Mouse (Mus musculus) embryonic facial prominence, embryonic 15.5 days (tissue): ENCODE measurements around the gene 1700018B08Rik. TPM values are rescaled to one million over a fixed set of nuclear protein-coding genes. Genes with fewer than 3 reads are reported as not detected.

ENCODE experiments used
- ATAC-seq: fragments of 200-750 bp; cut with Nextera tagmentation; 2 replicates; pipeline ENCODE4 v1.8.0; 2017; ENCODE audit warnings: low read depth, moderate TSS enrichment; ENCODE audit not compliant: insufficient number of reproducible peaks, low FRiP score, low TSS enrichment
- H3K27ac ChIP-seq: fragments of 300-500 bp; sonication (generic); replicated peaks from 2 replicates; pipeline ENCODE4 v1.5.1; 2015; ENCODE audit warnings: mild to moderate bottlenecking, inconsistent platforms
- H3K27me3 ChIP-seq: fragments of 300-500 bp; sonication (generic); 2 replicates; pipeline ENCODE4 v1.6.1; 2015; ENCODE audit warnings: inconsistent platforms
- H3K36me3 ChIP-seq: fragments of 300-500 bp; sonication (generic); 2 replicates; pipeline ENCODE4 v1.6.1; 2015; ENCODE audit warnings: mild to moderate bottlenecking, inconsistent platforms
- H3K4me1 ChIP-seq: fragments of 300-500 bp; sonication (generic); 2 replicates; pipeline ENCODE4 v1.6.1; 2015; ENCODE audit warnings: inconsistent platforms
- H3K4me2 ChIP-seq: fragments of 300-500 bp; sonication (generic); replicated peaks from 2 replicates; pipeline ENCODE4 v1.6.1; 2015; ENCODE audit warnings: mild to moderate bottlenecking, inconsistent platforms
- H3K4me3 ChIP-seq: fragments of 300-500 bp; sonication (generic); replicated peaks from 2 replicates; pipeline ENCODE4 v1.5.1; 2015; ENCODE audit warnings: mild to moderate bottlenecking, inconsistent platforms
- H3K9ac ChIP-seq: fragments of 300-500 bp; sonication (generic); 2 replicates; pipeline ENCODE4 v1.6.1; 2015; ENCODE audit warnings: inconsistent platforms
- H3K9me3 ChIP-seq: fragments of 300-500 bp; sonication (generic); replicated peaks from 2 replicates; pipeline ENCODE4 v1.6.1; 2016; ENCODE audit warnings: inconsistent platforms
- WGBS: fragments of 180-500 bp; shearing (Covaris S2); methylation state at CpG from one replicate; pipeline ENCODE4 v1.1.7; 2015; 5-methylcytosine and 5-hydroxymethylcytosine counted together
- polyA plus RNA-seq: library from polyadenylated mRNA; unstranded; fragments of >200 nt; fragmentation: Nextera tagmentation; extraction: Ambion mirVana; gene quantifications from 2 replicates; pipeline ENCODE4 v1.2.1, GENCODE M21; 2015

Gene 1700018B08Rik
- polyA plus RNA-seq, 1 experiment from 2014 or later, result not detected

DNA sequence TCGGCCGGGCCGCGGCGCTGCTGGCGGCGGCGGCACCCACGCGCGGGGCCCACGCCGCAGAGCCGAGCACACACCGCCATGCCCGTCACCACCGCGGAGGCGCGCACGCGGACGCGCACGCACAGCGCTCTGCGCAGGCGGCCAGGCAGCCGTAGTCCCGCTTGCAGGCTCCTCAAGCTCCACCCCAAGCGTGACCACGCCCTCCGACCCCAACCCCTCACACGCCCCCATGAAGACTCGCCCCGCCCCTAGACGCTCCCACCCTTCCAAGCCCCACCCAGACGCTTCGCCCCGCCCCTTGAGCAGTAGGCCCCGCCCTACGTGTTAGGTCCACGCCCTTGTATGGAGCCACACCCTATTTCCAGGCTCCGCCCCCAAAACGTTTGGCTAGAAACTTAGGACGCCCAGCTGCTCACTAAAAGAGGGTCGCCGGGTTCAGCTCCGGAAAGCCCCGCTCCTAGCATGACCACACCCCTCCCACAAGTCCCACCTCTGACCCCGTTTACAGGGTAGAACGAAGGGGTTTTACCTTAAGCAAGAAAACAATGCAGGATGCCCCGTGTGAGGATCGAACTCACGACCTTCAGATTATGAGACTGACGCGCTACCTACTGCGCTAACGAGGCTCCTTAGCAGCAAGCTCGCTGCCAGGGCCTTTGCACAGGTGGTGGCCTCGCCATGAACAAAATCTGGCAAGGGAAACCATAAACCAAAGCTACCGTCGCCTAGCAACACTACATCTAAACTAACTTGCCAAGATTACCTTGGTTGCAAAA lies 34.7 kb upstream of the 1700018B08Rik start, which contains the start of gene Fbxo31:
Gene Fbxo31 (minus strand): TSS at position 131 of the 776 bp plus-strand sequence.
- WGBS, result under 1% methylated on average over 63 of the region's 63 CpGs
- peak within 1 kb of the TSS; percentile 66 for H3K27ac ChIP-seq

DNA sequence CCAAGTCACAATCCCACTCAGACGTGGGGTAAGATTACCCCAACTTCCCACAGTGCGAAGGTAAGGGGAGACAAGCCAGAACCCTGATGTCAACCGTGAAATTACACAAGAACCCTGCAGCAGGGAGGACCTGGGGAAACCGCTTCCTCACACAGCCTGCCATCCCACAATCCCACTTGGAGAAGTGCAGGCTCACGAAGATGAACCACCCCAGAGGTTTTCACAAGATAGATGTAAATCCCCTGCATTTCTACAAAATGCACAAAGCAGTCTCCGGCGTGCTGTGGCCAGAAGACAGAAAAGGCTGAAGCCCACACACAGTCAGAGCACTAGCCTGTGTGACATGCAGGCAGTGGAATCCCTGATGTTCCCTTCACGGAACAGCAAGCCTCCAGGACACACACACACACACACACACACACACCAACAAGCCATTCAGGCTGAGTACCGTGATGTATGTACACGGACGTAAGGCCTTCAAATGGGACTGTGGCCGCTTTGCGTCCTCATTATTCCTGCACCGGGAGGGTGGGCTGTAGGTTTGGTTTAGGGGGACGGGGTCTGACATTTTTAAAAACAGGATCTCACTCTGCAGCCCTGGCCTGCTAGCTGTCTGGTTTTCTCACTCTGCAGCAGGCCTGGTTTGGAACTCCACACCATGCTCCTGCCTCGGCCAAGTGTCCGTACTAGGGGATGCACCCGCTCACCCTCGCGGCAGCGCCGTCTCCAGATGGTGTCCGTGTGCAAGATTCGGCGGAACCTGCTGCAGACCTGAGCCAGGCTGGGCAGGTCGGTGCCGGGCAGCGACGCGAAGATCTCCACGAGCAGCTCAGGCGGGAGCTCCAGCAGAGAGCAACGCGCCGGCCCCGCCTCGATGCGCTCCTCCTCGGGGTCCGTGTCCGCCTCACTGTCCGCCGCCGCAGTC lies 33.9 kb upstream of the 1700018B08Rik start:
- H3K4me3 ChIP-seq, result peak overlapping the region; percentile 95
- ATAC-seq, result peak; percentile 44
- no peaks in the 10 kb centered on the region for H3K9me3 ChIP-seq
- H3K9ac ChIP-seq, result peak overlapping the region; percentile 79
- H3K27ac ChIP-seq, result peak overlapping the region; percentile 66
- no peaks in the 10 kb centered on the region for H3K27me3 ChIP-seq
- peaks cover 21% of the 10 kb centered on the region for H3K4me1 ChIP-seq
- WGBS, result under 1% methylated on average over 44 of the region's 44 CpGs
- no peaks in the 10 kb centered on the region for H3K36me3 ChIP-seq
- H3K4me2 ChIP-seq, result peak overlapping the region; percentile 82

More for the DNA sequence above, 34.7 kb upstream of the 1700018B08Rik start, which contains the start of gene Fbxo31:
- peak; percentile 90 for ATAC-seq
- no peaks in the 10 kb centered on the region for H3K36me3 ChIP-seq
- H3K27me3 ChIP-seq, result no peaks in the 10 kb centered on the region
- H3K4me1 ChIP-seq, result peaks cover 17% of the 10 kb centered on the region
- H3K4me3 ChIP-seq, result peak within 1 kb of the TSS; percentile 95
- peak within 1 kb of the TSS; percentile 79 for H3K9ac ChIP-seq
- peak within 1 kb of the TSS; percentile 82 for H3K4me2 ChIP-seq
- no peaks in the 10 kb centered on the region for H3K9me3 ChIP-seq

DNA sequence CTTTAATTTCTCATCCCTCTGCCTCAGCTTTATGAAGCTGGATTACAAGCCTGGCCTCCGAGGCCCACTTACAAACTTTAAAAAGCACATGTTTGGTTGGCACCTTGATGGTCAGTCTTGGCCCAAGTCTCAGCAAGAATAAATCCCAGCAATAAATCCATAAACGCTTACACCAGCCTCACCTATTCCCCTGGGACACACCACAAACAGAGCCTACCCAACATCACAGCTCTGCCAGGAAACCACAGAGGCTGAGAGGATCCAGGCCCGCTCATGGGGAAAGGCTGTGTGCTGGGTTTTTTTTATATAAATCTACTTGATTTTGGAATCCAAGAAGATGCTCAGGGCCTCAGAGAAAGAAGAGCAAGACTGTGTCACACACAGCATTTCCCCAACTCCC lies 31.5 kb upstream of the 1700018B08Rik start:
- WGBS, result 69% methylated on average over 3 of the region's 3 CpGs
- Histone ChIP-seq H3K4me1 (peaks cover 22% of the 10 kb centered on the region), H3K4me2 (no peak overlapping the region), H3K9ac (no peak overlapping the region), H3K9me3 (no peaks in the 10 kb centered on the region), H3K36me3 (peaks cover 1% of the 10 kb centered on the region; the same call in 1 of the 2 replicates), H3K27me3 (no peaks in the 10 kb centered on the region), H3K27ac (no peak overlapping the region), H3K4me3 (no peak overlapping the region)
- no peak for ATAC-seq

DNA sequence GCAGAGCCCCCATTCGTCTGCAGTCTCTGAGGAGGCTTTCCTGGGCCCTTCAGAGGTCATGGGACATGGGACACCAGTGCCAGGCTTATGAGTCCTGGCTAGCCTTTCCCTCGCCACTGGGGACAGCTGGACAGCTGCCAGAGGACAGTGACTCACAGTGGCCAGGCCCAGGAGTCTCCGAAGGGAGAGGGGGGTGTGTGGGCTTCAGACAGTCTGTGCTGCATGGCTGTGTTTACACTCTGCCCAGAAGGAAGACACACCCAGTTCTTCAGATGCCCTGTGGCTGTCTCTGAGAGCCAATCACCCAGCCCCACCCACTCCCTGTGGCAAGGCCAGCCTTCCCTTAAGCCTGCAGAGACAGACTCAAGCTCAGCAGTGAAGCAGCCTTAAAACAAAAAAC lies 29.2 kb upstream of the 1700018B08Rik start:
- H3K9ac ChIP-seq, result no peak overlapping the region
- WGBS, result 45% methylated on average over 3 of the region's 3 CpGs
- no peak overlapping the region for H3K4me3 ChIP-seq
- no peaks in the 10 kb centered on the region for H3K27me3 ChIP-seq
- H3K4me1 ChIP-seq, result peaks cover 22% of the 10 kb centered on the region
- peak; percentile 49; the same call in 1 of the 2 replicates for ATAC-seq
- no peaks in the 10 kb centered on the region for H3K9me3 ChIP-seq
- H3K27ac ChIP-seq, result no peak overlapping the region
- H3K36me3 ChIP-seq, result peaks cover 4% of the 10 kb centered on the region; the same call in 1 of the 2 replicates
- no peak overlapping the region for H3K4me2 ChIP-seq

DNA sequence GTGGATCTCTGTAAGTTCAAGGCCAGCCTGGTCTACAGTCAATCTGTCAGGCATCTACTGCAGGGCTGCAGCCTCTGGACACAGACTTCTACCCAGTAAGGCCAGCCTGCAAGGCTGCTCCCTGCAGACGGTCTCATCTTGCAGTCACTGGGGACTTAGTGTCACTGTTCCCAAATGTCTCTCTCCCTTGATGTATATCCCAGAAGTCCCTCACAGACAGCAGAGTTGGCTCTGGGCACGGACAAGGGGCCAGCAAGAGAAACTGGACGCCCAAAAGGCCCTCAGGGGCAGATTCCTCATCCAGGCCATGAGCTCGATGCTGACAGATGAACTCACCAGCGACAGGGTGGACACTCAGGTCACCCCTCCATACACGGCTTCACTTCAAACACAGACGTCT lies 28.0 kb upstream of the 1700018B08Rik start:
- 65% methylated on average over 7 of the region's 7 CpGs for WGBS
- ATAC-seq, result no peak

DNA sequence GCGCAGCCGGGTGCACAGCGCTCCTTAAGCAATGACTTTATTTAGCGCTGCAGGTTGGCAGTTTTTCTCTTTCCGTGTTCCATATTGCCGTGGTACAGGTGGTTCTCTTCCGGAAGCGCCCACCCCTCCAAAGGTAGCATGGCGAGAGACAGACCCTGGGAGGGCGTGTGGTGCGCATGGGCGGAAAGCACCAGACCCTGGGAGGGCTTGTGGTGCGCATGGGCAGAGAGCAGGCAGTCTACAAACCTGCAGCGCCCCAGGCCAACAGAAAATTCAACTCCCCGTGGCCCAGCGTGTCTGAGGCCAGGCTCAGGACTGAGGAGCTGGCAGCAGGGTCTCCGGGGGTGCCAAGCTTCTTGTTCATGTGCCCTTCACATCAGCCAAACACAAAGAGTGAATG lies 26.7 kb upstream of the 1700018B08Rik start:
- Histone ChIP-seq H3K27ac (no peak overlapping the region), H3K9ac (no peak overlapping the region), H3K36me3 (peaks cover 9% of the 10 kb centered on the region; the same call in 1 of the 2 replicates), H3K9me3 (no peaks in the 10 kb centered on the region), H3K27me3 (no peaks in the 10 kb centered on the region), H3K4me3 (no peak overlapping the region), H3K4me1 (0 out of 2 replicates have a peak, but pooled peaks cover 5% of the 10 kb centered on the region), H3K4me2 (no peak overlapping the region)
- WGBS, result 76% methylated on average over 17 of the region's 17 CpGs
- ATAC-seq, result no peak

More for the DNA sequence above, 28.0 kb upstream of the 1700018B08Rik start:
- Histone ChIP-seq H3K9me3 (no peaks in the 10 kb centered on the region), H3K27ac (no peak overlapping the region), H3K4me3 (no peak overlapping the region), H3K4me2 (no peak overlapping the region), H3K4me1 (peaks cover 14% of the 10 kb centered on the region), H3K27me3 (no peaks in the 10 kb centered on the region), H3K9ac (no peak overlapping the region), H3K36me3 (peaks cover 4% of the 10 kb centered on the region; the same call in 1 of the 2 replicates)

DNA sequence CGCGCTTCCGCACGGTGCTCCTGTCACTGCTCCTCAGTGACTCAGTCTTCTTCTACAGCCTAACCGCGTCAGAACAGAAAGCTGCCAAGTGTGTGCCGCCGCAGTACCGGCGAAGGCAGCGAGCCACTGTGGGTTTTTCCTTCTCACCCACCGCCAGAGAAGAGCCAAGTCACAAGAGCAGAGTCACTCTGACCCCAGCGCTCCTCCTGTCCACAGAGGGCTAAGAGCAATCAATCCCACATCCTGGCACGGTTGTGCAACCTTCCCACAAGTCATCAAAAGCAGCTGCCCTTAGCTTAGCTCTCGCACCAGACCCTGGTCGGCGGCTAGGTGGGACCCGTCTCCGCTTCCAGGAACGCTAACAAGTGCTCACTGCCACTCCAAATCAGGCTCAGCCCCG lies 26.2 kb upstream of the 1700018B08Rik start:
- H3K4me2 ChIP-seq, result no peak overlapping the region
- H3K27ac ChIP-seq, result no peak overlapping the region
- H3K36me3 ChIP-seq, result peaks cover 9% of the 10 kb centered on the region; the same call in 1 of the 2 replicates
- ATAC-seq, result no peak
- WGBS, result 78% methylated on average over 21 of the region's 21 CpGs
- H3K9me3 ChIP-seq, result no peaks in the 10 kb centered on the region
- 0 out of 2 replicates have a peak, but pooled peaks cover 5% of the 10 kb centered on the region for H3K4me1 ChIP-seq
- H3K9ac ChIP-seq, result no peak overlapping the region
- no peak overlapping the region for H3K4me3 ChIP-seq
- H3K27me3 ChIP-seq, result no peaks in the 10 kb centered on the region

DNA sequence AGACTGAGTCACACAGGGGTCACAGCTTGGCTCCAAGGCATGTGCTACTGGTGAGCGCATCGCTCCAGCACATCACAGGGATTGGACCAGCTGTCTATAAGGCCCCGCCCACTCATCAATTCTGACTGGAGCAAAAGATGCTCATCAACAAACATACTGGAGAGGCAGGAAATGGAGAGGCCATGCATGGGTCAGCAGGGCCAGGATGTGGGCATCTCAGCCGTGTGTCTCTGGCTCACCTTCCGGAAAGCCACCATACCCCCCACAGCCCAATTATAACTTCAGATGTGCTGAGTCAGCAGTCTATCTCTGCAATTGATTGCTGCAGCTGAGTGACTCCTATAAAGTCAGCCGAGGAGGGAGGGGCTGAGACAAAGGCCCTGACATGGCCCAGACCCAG lies 24.2 kb upstream of the 1700018B08Rik start:
- ATAC-seq, result no peak
- H3K36me3 ChIP-seq, result peaks cover 18% of the 10 kb centered on the region; the same call in 1 of the 2 replicates
- H3K4me3 ChIP-seq, result no peak overlapping the region
- 71% methylated on average over 6 of the region's 6 CpGs for WGBS
- no peak overlapping the region for H3K4me2 ChIP-seq
- H3K9me3 ChIP-seq, result no peaks in the 10 kb centered on the region
- no peaks in the 10 kb centered on the region for H3K27me3 ChIP-seq
- H3K9ac ChIP-seq, result no peak overlapping the region
- H3K4me1 ChIP-seq, result 0 out of 2 replicates have a peak, but pooled peaks cover 5% of the 10 kb centered on the region
- no peak overlapping the region for H3K27ac ChIP-seq

DNA sequence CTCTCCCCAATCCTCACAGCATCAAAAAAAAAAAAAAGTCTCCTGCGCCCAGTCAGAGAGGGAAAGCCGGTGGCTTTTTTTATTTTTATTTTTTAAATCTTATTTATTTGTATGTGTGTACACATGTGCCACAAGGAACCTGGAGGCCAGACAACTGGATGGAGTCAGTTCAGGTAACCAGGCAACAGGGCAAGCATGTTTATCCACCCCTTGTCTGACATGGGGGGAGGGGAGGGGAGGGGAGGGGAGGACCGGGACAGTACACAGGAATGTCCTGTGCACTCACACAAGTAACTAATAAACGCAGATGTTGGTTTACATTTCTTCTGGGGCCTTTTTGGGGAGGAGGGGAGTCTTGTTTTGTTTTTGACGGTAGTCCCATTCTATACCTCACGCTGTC lies 19.6 kb upstream of the 1700018B08Rik start:
- Histone ChIP-seq H3K4me1 (no peaks in the 10 kb centered on the region), H3K9ac (no peak overlapping the region), H3K9me3 (no peaks in the 10 kb centered on the region), H3K4me3 (no peak overlapping the region), H3K27ac (no peak overlapping the region), H3K4me2 (no peak overlapping the region), H3K36me3 (peaks cover 29% of the 10 kb centered on the region), H3K27me3 (no peaks in the 10 kb centered on the region)
- WGBS, result 67% methylated on average over 6 of the region's 6 CpGs
- ATAC-seq, result no peak

DNA sequence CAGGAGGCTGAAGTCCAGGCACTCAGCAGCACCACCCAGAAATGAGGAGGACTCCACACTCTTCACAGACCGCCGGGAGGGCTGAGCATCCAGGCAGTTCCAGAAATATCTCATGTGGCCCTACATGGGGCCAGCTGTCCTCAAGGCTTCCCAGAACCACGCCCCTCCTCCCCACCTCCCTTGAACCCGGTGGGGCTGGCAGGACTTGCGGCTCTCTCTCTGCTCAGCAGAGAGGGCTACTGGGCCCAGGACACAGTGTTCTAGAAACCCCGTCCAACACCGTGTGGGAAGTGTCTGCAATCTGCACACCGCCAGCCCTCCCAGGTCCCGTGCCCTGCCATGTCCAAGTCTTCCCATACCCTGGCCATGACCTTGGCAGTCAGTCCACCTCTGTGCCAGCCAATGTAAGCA lies 18.8 kb upstream of the 1700018B08Rik start:
- Histone ChIP-seq H3K36me3 (peaks cover 37% of the 10 kb centered on the region), H3K4me2 (no peak overlapping the region), H3K9ac (no peak overlapping the region), H3K4me3 (no peak overlapping the region), H3K27me3 (no peaks in the 10 kb centered on the region), H3K9me3 (no peaks in the 10 kb centered on the region), H3K4me1 (no peaks in the 10 kb centered on the region), H3K27ac (no peak overlapping the region)
- WGBS, result 83% methylated on average over 9 of the region's 9 CpGs
- no peak for ATAC-seq
